Mouse (Mus musculus): ENCODE measurements at regions not wholly inside any gene's neighbourhood (a gene's known extent, or its start where the extent isn't known, plus 50 kb on each side); places are given as distances from the start of the nearest gene placed in this dataset.
A peak's percentile ranks its signal among the peaks of the same experiment; 100 is the strongest.
"Not testable (repeated sequence)": the region's sequence is repeated elsewhere in the genome, so short reads cannot be mapped to it uniquely, and the experiment has no call there.

GRCm38 (mm10) chr15:92994191-92994671 lies 280.7 kb downstream of the Gxylt1 start:
- Histone ChIP-seq H3K27ac (ENCODE audit: low read depth, low read length) (no peak overlapping the region), H3K9ac (ENCODE audit: low read length) (no peak overlapping the region), H3K4me3 (ENCODE audit: low read depth, low read length) (no peak overlapping the region), H3K4me2 (ENCODE audit: low read length) (peak overlapping the region; percentile 10; the same call in 1 of the 2 replicates), H3K36me3 (ENCODE audit: control insufficient read depth, insufficient read depth, low read length) (no peaks in the 10 kb centered on the region), H3K27me3 (replicated peaks; ENCODE audit: control insufficient read depth, insufficient read depth, low read length) (no peaks in the 10 kb centered on the region), H3K4me1 (ENCODE audit: control insufficient read depth, insufficient read depth, low read length) (no peaks in the 10 kb centered on the region; the same call in 1 of the 2 replicates), H3K9me3 (replicated peaks; ENCODE audit: control insufficient read depth, low read length) (no peaks in the 10 kb centered on the region)
- peak; percentile 79 for ATAC-seq
- whole genome bisulfite sequencing: 34% methylated on average over 11 of the region's 11 CpGs
- DNase-seq (ENCODE audit: low spot score): peak; percentile 87

GRCm38 (mm10) chr15:92993538-92994190 lies 281.3 kb downstream of the Gxylt1 start:
- no peak overlapping the region for H3K27ac ChIP-seq (ENCODE audit: low read depth, low read length)

GRCm38 (mm10) chr15:92975774-92976173 lies 299.2 kb downstream of the Gxylt1 start:
- no peaks in the 10 kb centered on the region for H3K9me3 ChIP-seq (replicated peaks; ENCODE audit: control insufficient read depth, low read length)
- no peak overlapping the region for H3K27ac ChIP-seq (ENCODE audit: low read depth, low read length)
- H3K9ac ChIP-seq (ENCODE audit: low read length): no peak overlapping the region
- H3K4me2 ChIP-seq (ENCODE audit: low read length): no peak overlapping the region
- H3K4me1 ChIP-seq (ENCODE audit: control insufficient read depth, insufficient read depth, low read length): no peaks in the 10 kb centered on the region
- DNase-seq (ENCODE audit: low spot score) (no peak), ATAC-seq (no peak)
- 81% methylated on average over 4 of the region's 4 CpGs for whole genome bisulfite sequencing
- no peak overlapping the region for H3K4me3 ChIP-seq (ENCODE audit: low read depth, low read length)
- H3K27me3 ChIP-seq (replicated peaks; ENCODE audit: control insufficient read depth, insufficient read depth, low read length): no peaks in the 10 kb centered on the region
- no peaks in the 10 kb centered on the region for H3K36me3 ChIP-seq (ENCODE audit: control insufficient read depth, insufficient read depth, low read length)

More at GRCm38 (mm10) chr15:92993538-92994190, 281.3 kb downstream of the Gxylt1 start:
- WGBS: 67% methylated on average over 6 of the region's 6 CpGs
- Histone ChIP-seq H3K4me2 (ENCODE audit: low read length) (no peak overlapping the region; the same call in 1 of the 2 replicates), H3K4me1 (ENCODE audit: control insufficient read depth, insufficient read depth, low read length) (no peaks in the 10 kb centered on the region; the same call in 1 of the 2 replicates), H3K27me3 (replicated peaks; ENCODE audit: control insufficient read depth, insufficient read depth, low read length) (no peaks in the 10 kb centered on the region), H3K9ac (ENCODE audit: low read length) (no peak overlapping the region), H3K36me3 (ENCODE audit: control insufficient read depth, insufficient read depth, low read length) (no peaks in the 10 kb centered on the region), H3K4me3 (ENCODE audit: low read depth, low read length) (no peak overlapping the region), H3K9me3 (replicated peaks; ENCODE audit: control insufficient read depth, low read length) (no peaks in the 10 kb centered on the region)
- DNase-seq (ENCODE audit: low spot score): no peak
- peak; percentile 10; the same call in 1 of the 2 replicates for ATAC-seq

- no peak for ATAC-seq
- no peak overlapping the region for H3K4me2 ChIP-seq (ENCODE audit: low read length)
- no peaks in the 10 kb centered on the region for H3K36me3 ChIP-seq (ENCODE audit: control insufficient read depth, insufficient read depth, low read length)
- no peaks in the 10 kb centered on the region for H3K27me3 ChIP-seq (replicated peaks; ENCODE audit: control insufficient read depth, insufficient read depth, low read length)
- peak; percentile 56 for DNase-seq (ENCODE audit: low spot score)
- H3K4me3 ChIP-seq (ENCODE audit: low read depth, low read length): no peak overlapping the region
- 81% methylated on average over 3 of the region's 3 CpGs for WGBS
- H3K9me3 ChIP-seq (replicated peaks; ENCODE audit: control insufficient read depth, low read length): no peaks in the 10 kb centered on the region
- H3K4me1 ChIP-seq (ENCODE audit: control insufficient read depth, insufficient read depth, low read length): no peaks in the 10 kb centered on the region
- no peak overlapping the region for H3K9ac ChIP-seq (ENCODE audit: low read length)
- H3K27ac ChIP-seq (ENCODE audit: low read depth, low read length): no peak overlapping the region
Observed at GRCm38 (mm10) chr15:92974931-92975330, 300.0 kb downstream of the Gxylt1 start.

- ATAC-seq (no peak), DNase-seq (ENCODE audit: low spot score) (peak; percentile 61)
- Histone ChIP-seq H3K4me3 (ENCODE audit: low read depth, low read length) (no peak overlapping the region), H3K36me3 (ENCODE audit: control insufficient read depth, insufficient read depth, low read length) (no peaks in the 10 kb centered on the region), H3K27ac (ENCODE audit: low read depth, low read length) (no peak overlapping the region), H3K9ac (ENCODE audit: low read length) (no peak overlapping the region), H3K4me2 (ENCODE audit: low read length) (no peak overlapping the region), H3K9me3 (replicated peaks; ENCODE audit: control insufficient read depth, low read length) (no peaks in the 10 kb centered on the region), H3K27me3 (replicated peaks; ENCODE audit: control insufficient read depth, insufficient read depth, low read length) (no peaks in the 10 kb centered on the region), H3K4me1 (ENCODE audit: control insufficient read depth, insufficient read depth, low read length) (no peaks in the 10 kb centered on the region)
- 82% methylated on average over 9 of the region's 9 CpGs for WGBS
Observed at GRCm38 (mm10) chr15:92973651-92974229, 301.2 kb downstream of the Gxylt1 start.

GRCm38 (mm10) chr15:92965556-92965955 lies 309.4 kb downstream of the Gxylt1 start:
- no peak overlapping the region for H3K27ac ChIP-seq (ENCODE audit: low read depth, low read length)
- ATAC-seq (no peak), DNase-seq (ENCODE audit: low spot score) (no peak)
- no peaks in the 10 kb centered on the region for H3K9me3 ChIP-seq (replicated peaks; ENCODE audit: control insufficient read depth, low read length)
- no peaks in the 10 kb centered on the region for H3K4me1 ChIP-seq (ENCODE audit: control insufficient read depth, insufficient read depth, low read length)
- WGBS: 89% methylated on average over 1 of the region's 1 CpGs
- H3K27me3 ChIP-seq (replicated peaks; ENCODE audit: control insufficient read depth, insufficient read depth, low read length): no peaks in the 10 kb centered on the region
- no peak overlapping the region for H3K9ac ChIP-seq (ENCODE audit: low read length)
- H3K4me3 ChIP-seq (ENCODE audit: low read depth, low read length): no peak overlapping the region
- H3K36me3 ChIP-seq (ENCODE audit: control insufficient read depth, insufficient read depth, low read length): no peaks in the 10 kb centered on the region
- H3K4me2 ChIP-seq (ENCODE audit: low read length): no peak overlapping the region

GRCm38 (mm10) chr15:92964901-92965300 lies 310.1 kb downstream of the Gxylt1 start:
- Histone ChIP-seq H3K9me3 (replicated peaks; ENCODE audit: control insufficient read depth, low read length) (no peaks in the 10 kb centered on the region), H3K4me3 (ENCODE audit: low read depth, low read length) (no peak overlapping the region), H3K9ac (ENCODE audit: low read length) (no peak overlapping the region), H3K4me1 (ENCODE audit: control insufficient read depth, insufficient read depth, low read length) (no peaks in the 10 kb centered on the region), H3K27ac (ENCODE audit: low read depth, low read length) (no peak overlapping the region), H3K27me3 (replicated peaks; ENCODE audit: control insufficient read depth, insufficient read depth, low read length) (no peaks in the 10 kb centered on the region), H3K4me2 (ENCODE audit: low read length) (no peak overlapping the region), H3K36me3 (ENCODE audit: control insufficient read depth, insufficient read depth, low read length) (no peaks in the 10 kb centered on the region)
- 86% methylated on average over 3 of the region's 3 CpGs for WGBS
- ATAC-seq: no peak
- DNase-seq (ENCODE audit: low spot score): no peak

GRCm38 (mm10) chr15:92964131-92964530 lies 310.8 kb downstream of the Gxylt1 start:
- H3K9ac ChIP-seq (ENCODE audit: low read length): no peak overlapping the region
- ATAC-seq (no peak), DNase-seq (ENCODE audit: low spot score) (no peak)
- no peak overlapping the region for H3K4me2 ChIP-seq (ENCODE audit: low read length)
- no peaks in the 10 kb centered on the region for H3K9me3 ChIP-seq (replicated peaks; ENCODE audit: control insufficient read depth, low read length)
- 88% methylated on average over 1 of the region's 1 CpGs for WGBS
- H3K27me3 ChIP-seq (replicated peaks; ENCODE audit: control insufficient read depth, insufficient read depth, low read length): no peaks in the 10 kb centered on the region
- H3K27ac ChIP-seq (ENCODE audit: low read depth, low read length): no peak overlapping the region
- no peak overlapping the region for H3K4me3 ChIP-seq (ENCODE audit: low read depth, low read length)
- H3K36me3 ChIP-seq (ENCODE audit: control insufficient read depth, insufficient read depth, low read length): no peaks in the 10 kb centered on the region
- H3K4me1 ChIP-seq (ENCODE audit: control insufficient read depth, insufficient read depth, low read length): no peaks in the 10 kb centered on the region

- H3K4me2 ChIP-seq (ENCODE audit: low read length); H3K36me3 ChIP-seq (ENCODE audit: control insufficient read depth, insufficient read depth, low read length); H3K9me3 ChIP-seq (replicated peaks; ENCODE audit: control insufficient read depth, low read length); H3K9ac ChIP-seq (ENCODE audit: low read length); DNase-seq (ENCODE audit: low spot score); H3K4me1 ChIP-seq (ENCODE audit: control insufficient read depth, insufficient read depth, low read length); ATAC-seq; H3K27ac ChIP-seq (ENCODE audit: low read depth, low read length); H3K27me3 ChIP-seq (replicated peaks; ENCODE audit: control insufficient read depth, insufficient read depth, low read length); H3K4me3 ChIP-seq (ENCODE audit: low read depth, low read length): not testable (repeated sequence)
- WGBS: 89% methylated on average over 3 of the region's 3 CpGs
Observed at GRCm38 (mm10) chr15:92950912-92951311, 324.1 kb downstream of the Gxylt1 start.

All from forebrain, embryonic 14.5 days (tissue).